Mouse (Mus musculus) heart, embryonic 14.5 days (tissue): ENCODE results near the gene 4930469K13Rik. TPM values are rescaled to one million over a fixed set of nuclear protein-coding genes. Genes with fewer than 3 reads are reported as not detected.

Source experiments
- ATAC-seq: fragments of 200-750 bp; cut with Nextera tagmentation; 2 replicates; pipeline ENCODE4 v1.8.0; 2017; ENCODE audit warnings: low read depth, moderate TSS enrichment; ENCODE audit not compliant: insufficient number of reproducible peaks, insufficient read depth, low FRiP score
- H3K27ac ChIP-seq, 2 experiments: fragments of 200-500 bp in 1 of 2; fragments of 300-500 bp in 1 of 2; sonication (generic) in 1 of 2; replicated peaks in 1 of 2; 2 replicates each; pipeline ENCODE4 v1.5.1; 2012 to 2014; ENCODE audit warnings: low read depth in 2 of 2, low read length in 2 of 2, control low read depth in 1 of 2, mild to moderate bottlenecking in 1 of 2, mixed read lengths in 1 of 2; ENCODE audit not compliant: control insufficient read depth in 1 of 2, insufficient read depth in 1 of 2
- H3K27me3 ChIP-seq: fragments of 300-500 bp; sonication (generic); 2 replicates; pipeline ENCODE4 v1.6.1; 2014; ENCODE audit warnings: mild to moderate bottlenecking, low read length, control low read depth; ENCODE audit not compliant: control insufficient read depth, insufficient read depth
- H3K36me3 ChIP-seq: fragments of 300-500 bp; sonication (generic); 2 replicates; pipeline ENCODE4 v1.6.1; 2014; ENCODE audit warnings: mild to moderate bottlenecking, control low read depth, low read length, mixed read lengths; ENCODE audit not compliant: control insufficient read depth, insufficient read depth
- H3K4me1 ChIP-seq, 2 experiments: fragments of 200-500 bp in 1 of 2; fragments of 300-500 bp in 1 of 2; sonication (generic) in 1 of 2; 2 replicates each; pipeline ENCODE4 v1.6.1; 2012 to 2014; ENCODE audit warnings: low read length in 2 of 2, control low read depth in 1 of 2, mixed read lengths in 1 of 2; ENCODE audit not compliant: control insufficient read depth in 2 of 2, insufficient read depth in 2 of 2
- H3K4me2 ChIP-seq: fragments of 300-500 bp; sonication (generic); 2 replicates; pipeline ENCODE4 v1.6.1; 2014; ENCODE audit warnings: mild to moderate bottlenecking, low read length
- H3K4me3 ChIP-seq, 2 experiments: fragments of 200-500 bp in 1 of 2; fragments of 300-500 bp in 1 of 2; sonication (generic) in 1 of 2; 2 replicates each; pipeline ENCODE4 v1.5.1; 2012 to 2014; ENCODE audit warnings: low read length in 2 of 2, mild to moderate bottlenecking in 2 of 2, control low read depth in 1 of 2, low read depth in 1 of 2, moderate library complexity in 1 of 2; ENCODE audit not compliant: control insufficient read depth in 1 of 2, insufficient read depth in 1 of 2
- H3K9ac ChIP-seq: fragments of 300-500 bp; sonication (generic); 2 replicates; pipeline ENCODE4 v1.6.1; 2014; ENCODE audit warnings: mild to moderate bottlenecking, low read length
- H3K9me3 ChIP-seq: fragments of 300-500 bp; sonication (generic); 2 replicates; pipeline ENCODE4 v1.6.1; 2016; ENCODE audit warnings: low read length, control low read depth; ENCODE audit not compliant: control insufficient read depth
- WGBS: fragments of 180-500 bp; shearing (Covaris S2); extraction: QIAGEN DNeasy Blood & Tissue Kit; methylation state at CpG from one replicate; pipeline ENCODE4 v1.1.7; 2014; 5-methylcytosine and 5-hydroxymethylcytosine counted together
- polyA plus RNA-seq: library from polyadenylated mRNA; unstranded; fragments of >200 nt; fragmentation: Nextera tagmentation; extraction: Ambion mirVana; gene quantifications from 2 replicates; pipeline ENCODE4 v1.2.1, GENCODE M21; 2014

The 4930469K13Rik gene
- polyA plus RNA-seq, 1 experiment from 2014 or later: not detected

DNA sequence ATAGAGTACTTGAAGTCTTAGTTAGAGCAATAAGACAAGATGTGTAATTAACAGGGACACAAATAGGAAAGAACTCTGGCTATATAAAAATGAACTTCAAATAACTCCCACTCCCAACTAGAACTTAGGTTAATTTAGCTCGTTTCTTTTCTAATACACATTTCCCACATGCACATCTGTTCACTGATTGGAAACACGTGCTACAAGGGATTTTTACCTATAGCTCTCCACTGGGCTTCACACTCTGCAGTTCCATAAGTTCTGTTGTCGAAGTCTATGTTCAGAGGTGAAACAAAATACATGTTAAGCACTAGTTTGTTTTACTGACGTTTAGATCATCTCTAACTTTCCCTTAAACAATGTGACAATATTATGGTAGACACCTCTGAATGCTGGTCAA lies 118.2 kb downstream of the 4930469K13Rik start:
- WGBS: 73% methylated on average over 4 of the region's 4 CpGs
- no peaks in the 10 kb centered on the region for H3K27me3 ChIP-seq
- peaks cover 6 to 7% of the 10 kb centered on the region in 2 experiments; a peak in 3 of 4 replicates for H3K4me1 ChIP-seq
- H3K4me3 ChIP-seq: no peak overlapping the region
- ATAC-seq: no peak
- H3K9me3 ChIP-seq: no peaks in the 10 kb centered on the region
- no peak overlapping the region for H3K4me2 ChIP-seq
- no peak overlapping the region for H3K9ac ChIP-seq
- no peak overlapping the region for H3K27ac ChIP-seq
- no peaks in the 10 kb centered on the region for H3K36me3 ChIP-seq

DNA sequence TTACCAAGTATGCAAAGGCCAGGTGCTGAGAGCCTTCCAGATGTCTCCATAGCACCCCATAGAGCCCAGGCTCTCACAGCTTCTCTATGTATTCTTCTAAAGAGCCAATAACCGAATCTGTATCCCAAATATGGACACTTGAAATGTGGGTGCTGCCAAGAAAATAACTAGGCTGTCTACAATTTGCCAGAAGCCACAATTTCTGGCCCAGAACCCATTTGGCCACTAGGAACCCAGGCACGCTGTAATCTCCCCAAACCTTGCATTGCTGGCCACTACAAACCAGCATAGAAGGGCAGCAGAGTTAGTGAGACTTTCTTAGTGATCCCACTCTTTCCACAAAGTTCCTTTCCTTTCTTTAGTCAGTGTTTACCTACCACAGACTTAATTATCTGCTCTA lies 123.2 kb downstream of the 4930469K13Rik start:
- Histone ChIP-seq H3K27ac (no peak overlapping the region), H3K4me2 (no peak overlapping the region), H3K9me3 (no peaks in the 10 kb centered on the region), H3K4me3 (no peak overlapping the region), H3K36me3 (no peaks in the 10 kb centered on the region), H3K9ac (no peak overlapping the region), H3K4me1 (no peaks in the 10 kb centered on the region), H3K27me3 (no peaks in the 10 kb centered on the region)
- 81% methylated on average over 2 of the region's 2 CpGs for WGBS
- no peak for ATAC-seq

DNA sequence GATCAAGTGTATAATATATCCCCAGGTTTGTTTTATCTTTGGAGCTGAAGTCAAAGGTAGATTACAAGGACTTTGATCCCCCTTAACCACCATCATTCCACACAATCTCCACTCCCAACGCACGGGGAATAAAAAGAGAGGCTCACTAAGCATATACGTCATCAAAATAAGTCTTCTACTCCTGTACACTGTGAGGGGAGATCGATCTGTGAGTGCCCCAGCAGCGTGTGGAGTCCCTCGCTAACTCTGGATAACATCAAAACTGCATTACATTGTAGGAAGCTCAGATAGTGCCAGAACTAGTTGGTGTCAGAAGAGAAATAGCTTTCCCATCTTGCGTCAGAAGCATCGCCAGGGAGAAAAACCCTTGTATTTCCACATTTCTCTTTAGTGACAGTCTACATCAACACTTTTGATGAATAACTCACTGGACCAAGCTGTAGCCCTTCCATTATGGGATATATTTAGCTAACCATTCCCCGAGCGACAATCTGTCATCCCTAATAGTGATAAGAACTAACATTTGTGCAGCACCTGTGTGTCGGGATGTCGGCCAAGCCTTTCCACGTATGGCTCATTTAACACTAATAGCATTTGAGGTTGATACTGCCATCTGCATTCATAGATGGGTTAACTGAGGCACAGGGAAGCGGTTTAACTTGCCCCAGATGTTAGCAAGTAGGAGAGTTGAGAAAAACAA lies 123.9 kb downstream of the 4930469K13Rik start:
- no peak overlapping the region for H3K4me2 ChIP-seq
- no peaks in the 10 kb centered on the region for H3K36me3 ChIP-seq
- H3K4me3 ChIP-seq: no peak overlapping the region
- H3K4me1 ChIP-seq: no peaks in the 10 kb centered on the region
- 56% methylated on average over 14 of the region's 14 CpGs for WGBS
- H3K9me3 ChIP-seq: no peaks in the 10 kb centered on the region
- no peak for ATAC-seq
- no peak overlapping the region for H3K9ac ChIP-seq
- no peaks in the 10 kb centered on the region for H3K27me3 ChIP-seq
- H3K27ac ChIP-seq: no peak overlapping the region

DNA sequence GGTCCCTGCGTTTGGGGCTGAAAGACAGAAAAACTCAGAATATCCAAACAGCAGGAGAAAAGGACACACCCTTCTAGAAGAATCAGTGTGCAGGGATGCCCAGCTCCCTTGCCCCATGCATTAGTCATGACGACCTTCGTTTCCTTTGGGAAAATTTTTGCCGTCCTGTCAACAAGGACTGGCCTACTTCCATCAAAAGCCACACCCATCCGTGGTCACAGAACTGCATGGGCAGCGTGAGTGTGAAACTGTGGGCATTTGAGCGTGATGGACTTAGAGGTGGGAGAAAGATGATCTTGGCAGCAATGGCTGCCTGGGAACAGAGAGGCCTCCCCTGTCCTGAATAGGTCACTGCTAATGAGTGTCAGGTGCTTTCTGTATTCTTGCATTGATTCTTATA lies 126.2 kb downstream of the 4930469K13Rik start:
- 72% methylated on average over 7 of the region's 7 CpGs for WGBS
- Histone ChIP-seq H3K4me2 (no peak overlapping the region), H3K4me1 (no peaks in the 10 kb centered on the region), H3K27ac (no peak overlapping the region), H3K27me3 (no peaks in the 10 kb centered on the region), H3K9me3 (no peaks in the 10 kb centered on the region), H3K9ac (no peak overlapping the region), H3K36me3 (no peaks in the 10 kb centered on the region), H3K4me3 (no peak overlapping the region)
- no peak for ATAC-seq

DNA sequence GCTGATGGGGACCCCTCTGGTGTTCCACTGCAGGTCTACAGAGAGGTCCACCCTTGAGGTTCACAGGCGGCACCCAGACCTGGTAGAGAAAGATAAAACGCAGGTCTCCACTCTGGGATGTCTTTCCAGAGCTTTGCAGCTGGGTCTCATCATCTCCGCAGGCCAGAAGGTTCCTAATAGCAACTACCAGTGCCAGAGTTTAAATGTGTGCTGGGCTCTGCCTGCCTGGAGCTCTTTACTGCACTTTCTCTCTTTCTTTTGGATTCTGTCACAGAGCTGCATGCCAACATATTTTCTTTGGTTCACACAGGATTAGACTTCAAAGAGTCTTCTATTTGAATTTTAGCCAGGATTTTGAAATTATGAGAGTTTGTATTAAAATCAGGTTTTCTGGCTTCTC lies 129.2 kb downstream of the 4930469K13Rik start:
- Histone ChIP-seq H3K36me3 (no peaks in the 10 kb centered on the region), H3K4me2 (no peak overlapping the region), H3K27ac (no peak overlapping the region), H3K9me3 (no peaks in the 10 kb centered on the region), H3K27me3 (no peaks in the 10 kb centered on the region), H3K4me1 (peaks cover 0 to 5% of the 10 kb centered on the region in 2 experiments; a peak in 1 of 4 replicates), H3K9ac (no peak overlapping the region), H3K4me3 (no peak overlapping the region)
- WGBS: 83% methylated on average over 3 of the region's 3 CpGs
- ATAC-seq: no peak

DNA sequence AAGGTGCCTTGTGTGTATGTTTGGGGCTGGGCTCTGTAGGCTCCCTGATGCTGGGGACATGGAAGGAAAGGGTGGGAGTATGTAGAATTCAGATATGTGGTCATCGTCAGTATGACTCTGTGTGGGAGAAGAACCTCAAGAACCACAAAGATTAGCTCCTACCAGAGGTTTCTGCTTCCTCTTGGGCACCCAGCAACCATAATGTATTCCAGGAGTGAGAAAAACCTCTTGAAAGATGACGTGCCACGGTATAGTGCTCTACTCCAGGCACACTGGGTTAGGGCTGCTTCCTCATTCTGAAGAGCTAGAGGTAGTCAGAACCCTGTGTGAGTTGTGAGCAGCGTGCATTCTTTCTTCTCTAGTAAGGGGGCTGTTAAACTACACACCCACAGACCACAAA lies 130.6 kb downstream of the 4930469K13Rik start:
- 67% methylated on average over 4 of the region's 4 CpGs for WGBS
- Histone ChIP-seq H3K27ac (no peak overlapping the region), H3K4me3 (no peak overlapping the region), H3K9ac (no peak overlapping the region), H3K4me1 (peaks cover 6 to 11% of the 10 kb centered on the region in 2 experiments; a peak in 2 of 4 replicates), H3K27me3 (no peaks in the 10 kb centered on the region), H3K4me2 (no peak overlapping the region), H3K9me3 (no peaks in the 10 kb centered on the region), H3K36me3 (no peaks in the 10 kb centered on the region)
- ATAC-seq: no peak

DNA sequence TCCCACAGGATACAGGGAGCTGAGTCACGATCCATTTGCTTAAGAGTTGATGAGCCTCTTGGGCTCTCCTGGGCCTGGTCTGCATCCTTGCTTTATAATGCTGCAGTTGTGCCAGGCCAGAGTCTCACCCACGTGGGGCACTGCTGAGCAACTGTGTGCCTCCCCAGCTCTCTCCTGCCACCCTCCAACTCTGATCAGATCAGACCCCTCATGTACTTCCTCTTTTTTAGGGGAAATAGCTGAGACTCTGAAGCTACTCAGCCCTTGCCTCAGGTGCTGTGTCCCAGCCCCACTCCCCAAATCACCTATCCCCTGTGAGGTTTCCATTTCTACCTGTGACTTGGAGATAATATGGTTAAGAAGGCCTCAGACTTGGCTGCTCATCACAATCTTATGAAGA lies 133.0 kb downstream of the 4930469K13Rik start:
- Histone ChIP-seq H3K4me2 (no peak overlapping the region), H3K4me1 (peaks cover 9 to 13% of the 10 kb centered on the region in 2 experiments; a peak in 2 of 4 replicates), H3K27me3 (no peaks in the 10 kb centered on the region), H3K9me3 (no peaks in the 10 kb centered on the region), H3K9ac (no peak overlapping the region), H3K36me3 (no peaks in the 10 kb centered on the region), H3K27ac (no peak overlapping the region), H3K4me3 (no peak overlapping the region)
- ATAC-seq: no peak
- WGBS: 50% methylated on average over 2 of the region's 2 CpGs
